Mouse (Mus musculus) gastrocnemius, adult 8-10 months (tissue): Measurements from ENCODE around the gene Nectin3. TPM values are rescaled to one million over a fixed set of nuclear protein-coding genes. Genes with fewer than 3 reads are reported as not detected.

Experiments used
- DNase-seq, 2 experiments: peaks; one replicate each; pipeline ENCODE4 v3.0.0; 2022; ENCODE audit warnings: low spot score in 2 of 2
- total RNA-seq, 4 experiments: library from RNA; stranded (reverse); gene quantifications; 2 replicates each; pipeline ENCODE4 v1.2.4; 2022

Gene Nectin3
- total RNA-seq, result 1 to 10 TPM; 2.0 to 3.0 (median 2.3) TPM

- no peak for DNase-seq
Observed at GRCm38 (mm10) chr16:46498421-46498789, at the start of gene Nectin3. Nectin3 (minus strand) TSS chr16:46498525.

GRCm38 (mm10) chr16:46538092-46538491, 39.8 kb upstream of the Nectin3 start:
- no peak for DNase-seq

- DNase-seq, result no peak
Observed at GRCm38 (mm10) chr16:46532465-46533254, 34.3 kb upstream of the Nectin3 start.

- no peak for DNase-seq
Observed at GRCm38 (mm10) chr16:46531023-46531422, 32.7 kb upstream of the Nectin3 start.

GRCm38 (mm10) chr16:46520885-46521417, 22.6 kb upstream of the Nectin3 start:
- DNase-seq, result no peak

- DNase-seq, result no peak
Observed at GRCm38 (mm10) chr16:46519606-46520005, 21.3 kb upstream of the Nectin3 start.

GRCm38 (mm10) chr16:46507944-46508333, 9.6 kb upstream of the Nectin3 start:
- no peak for DNase-seq

GRCm38 (mm10) chr16:46507260-46507943, 9.1 kb upstream of the Nectin3 start:
- DNase-seq, result no peak

- no peak for DNase-seq
Observed at GRCm38 (mm10) chr16:46504006-46504405, 5.7 kb upstream of the Nectin3 start.

GRCm38 (mm10) chr16:46502311-46502710, 4.0 kb upstream of the Nectin3 start:
- no peak for DNase-seq

GRCm38 (mm10) chr16:46500759-46501158, 2.4 kb upstream of the Nectin3 start:
- DNase-seq, result no peak

- DNase-seq, result no peak
Observed at GRCm38 (mm10) chr16:46497686-46498420, 472 bp downstream of the Nectin3 start.

GRCm38 (mm10) chr16:46496889-46497685, 1.2 kb downstream of the Nectin3 start:
- peak; percentile 79 to 86 for DNase-seq

- peak; percentile 7 to 37 for DNase-seq
Observed at GRCm38 (mm10) chr16:46496031-46496868, 2.1 kb downstream of the Nectin3 start.

- no peak for DNase-seq
Observed at GRCm38 (mm10) chr16:46495201-46495600, 3.1 kb downstream of the Nectin3 start.

GRCm38 (mm10) chr16:46487436-46488097, 10.8 kb downstream of the Nectin3 start:
- peak in 1 of 2 experiments; percentile 6 for DNase-seq

GRCm38 (mm10) chr16:46477336-46477735, 21.0 kb downstream of the Nectin3 start:
- DNase-seq, result no peak

GRCm38 (mm10) chr16:46451421-46451820, 46.9 kb downstream of the Nectin3 start:
- DNase-seq, result no peak

- DNase-seq, result no peak
Observed at GRCm38 (mm10) chr16:46449013-46449412, 49.3 kb downstream of the Nectin3 start.
